Mouse (Mus musculus): ENCODE results near the gene Osmr. TPM values are rescaled to one million over a fixed set of nuclear protein-coding genes. Genes with fewer than 3 reads are reported as not detected.

The Osmr gene
- not detected in 3 replicates for total RNA-seq (2017)

- ATAC-seq (replicated peaks; ENCODE audit: insufficient number of reproducible peaks, low FRiP score, low TSS enrichment, poor library complexity, severe bottlenecking): no peak
Measured at GRCm38 (mm10) chr15:6874601-6875019, at the start of gene Osmr. Gene Osmr, minus strand, starts transcription at chr15:6874969.

- ATAC-seq (replicated peaks; ENCODE audit: insufficient number of reproducible peaks, low FRiP score, low TSS enrichment, poor library complexity, severe bottlenecking): no peak
Measured at GRCm38 (mm10) chr15:6919406-6919805, 44.6 kb upstream of the Osmr start.

- ATAC-seq (replicated peaks; ENCODE audit: insufficient number of reproducible peaks, low FRiP score, low TSS enrichment, poor library complexity, severe bottlenecking): no peak
Measured at GRCm38 (mm10) chr15:6914163-6914562, 39.4 kb upstream of the Osmr start.

- ATAC-seq (replicated peaks; ENCODE audit: insufficient number of reproducible peaks, low FRiP score, low TSS enrichment, poor library complexity, severe bottlenecking): peak; percentile 70
Measured at GRCm38 (mm10) chr15:6909669-6910068, 34.9 kb upstream of the Osmr start.

- ATAC-seq (replicated peaks; ENCODE audit: insufficient number of reproducible peaks, low FRiP score, low TSS enrichment, poor library complexity, severe bottlenecking): no peak
Measured at GRCm38 (mm10) chr15:6909084-6909483, 34.3 kb upstream of the Osmr start.

GRCm38 (mm10) chr15:6908601-6909000 lies 33.8 kb upstream of the Osmr start:
- no peak for ATAC-seq (replicated peaks; ENCODE audit: insufficient number of reproducible peaks, low FRiP score, low TSS enrichment, poor library complexity, severe bottlenecking)

GRCm38 (mm10) chr15:6906260-6907047 lies 31.7 kb upstream of the Osmr start:
- no peak for ATAC-seq (replicated peaks; ENCODE audit: insufficient number of reproducible peaks, low FRiP score, low TSS enrichment, poor library complexity, severe bottlenecking)

GRCm38 (mm10) chr15:6905726-6906125 lies 31.0 kb upstream of the Osmr start:
- ATAC-seq (replicated peaks; ENCODE audit: insufficient number of reproducible peaks, low FRiP score, low TSS enrichment, poor library complexity, severe bottlenecking): no peak

- ATAC-seq (replicated peaks; ENCODE audit: insufficient number of reproducible peaks, low FRiP score, low TSS enrichment, poor library complexity, severe bottlenecking): no peak
Measured at GRCm38 (mm10) chr15:6903286-6903975, 28.7 kb upstream of the Osmr start.

- no peak for ATAC-seq (replicated peaks; ENCODE audit: insufficient number of reproducible peaks, low FRiP score, low TSS enrichment, poor library complexity, severe bottlenecking)
Measured at GRCm38 (mm10) chr15:6901982-6902639, 27.3 kb upstream of the Osmr start.

GRCm38 (mm10) chr15:6901236-6901635 lies 26.5 kb upstream of the Osmr start:
- no peak for ATAC-seq (replicated peaks; ENCODE audit: insufficient number of reproducible peaks, low FRiP score, low TSS enrichment, poor library complexity, severe bottlenecking)

- no peak for ATAC-seq (replicated peaks; ENCODE audit: insufficient number of reproducible peaks, low FRiP score, low TSS enrichment, poor library complexity, severe bottlenecking)
Measured at GRCm38 (mm10) chr15:6884260-6884659, 9.5 kb upstream of the Osmr start.

- ATAC-seq (replicated peaks; ENCODE audit: insufficient number of reproducible peaks, low FRiP score, low TSS enrichment, poor library complexity, severe bottlenecking): no peak
Measured at GRCm38 (mm10) chr15:6883816-6884215, 9.0 kb upstream of the Osmr start.

- no peak for ATAC-seq (replicated peaks; ENCODE audit: insufficient number of reproducible peaks, low FRiP score, low TSS enrichment, poor library complexity, severe bottlenecking)
Measured at GRCm38 (mm10) chr15:6883091-6883490, 8.3 kb upstream of the Osmr start.

GRCm38 (mm10) chr15:6882180-6882579 lies 7.4 kb upstream of the Osmr start:
- ATAC-seq (replicated peaks; ENCODE audit: insufficient number of reproducible peaks, low FRiP score, low TSS enrichment, poor library complexity, severe bottlenecking): no peak

- ATAC-seq (replicated peaks; ENCODE audit: insufficient number of reproducible peaks, low FRiP score, low TSS enrichment, poor library complexity, severe bottlenecking): no peak
Measured at GRCm38 (mm10) chr15:6881211-6881610, 6.4 kb upstream of the Osmr start.

- ATAC-seq (replicated peaks; ENCODE audit: insufficient number of reproducible peaks, low FRiP score, low TSS enrichment, poor library complexity, severe bottlenecking): no peak
Measured at GRCm38 (mm10) chr15:6873807-6874600, 765 bp downstream of the Osmr start.

- no peak for ATAC-seq (replicated peaks; ENCODE audit: insufficient number of reproducible peaks, low FRiP score, low TSS enrichment, poor library complexity, severe bottlenecking)
Measured at GRCm38 (mm10) chr15:6873154-6873806, 1.5 kb downstream of the Osmr start.

Data from monocyte, adult 5-6 weeks (primary cell).